Mouse (Mus musculus): ENCODE data around the gene Resf1. TPM values are rescaled to one million over a fixed set of nuclear protein-coding genes. Genes with fewer than 3 reads are reported as not detected.

Gene Resf1
- 100 to 1,000 TPM; 243 to 259 TPM for total RNA-seq (2023)

GRCm38 (mm10) chr6:149308956-149309932 lies at the start of gene Resf1:
TSS of gene Resf1 (plus strand) at chr6:149309414.

Other genes starting within 250 kb of the Resf1 start
- gene Dennd5b, start 207.7 kb upstream of the Resf1 start, total RNA-seq (2023): under 1 TPM; 0.12 to 0.44 TPM
- gene Gm10203, start 179.2 kb upstream of the Resf1 start, total RNA-seq (2023): not detected
- 10 to 100 TPM; 20.6 to 24.8 TPM for gene Etfbkmt, start 169.6 kb upstream of the Resf1 start, total RNA-seq (2023)
- 10 to 100 TPM; 30.9 to 40.5 TPM for gene Amn1, start 120.7 kb upstream of the Resf1 start, total RNA-seq (2023)
- gene Bicd1, start 99.5 kb downstream of the Resf1 start, total RNA-seq (2023): 1 to 10 TPM in 1 of 2 experiments, under 1 TPM in 1; 0.74 to 1.2 TPM

Data from T-cell, adult 66 days (primary cell).